Mouse (Mus musculus): Measurements from ENCODE around the gene Rpsa. TPM values are rescaled to one million over a fixed set of nuclear protein-coding genes. Genes with fewer than 3 reads are reported as not detected.

Rpsa gene
- polyA plus RNA-seq, 3 experiments from 2014 or later, result 2,403 to 3,589 (median 3,256) TPM

DNA sequence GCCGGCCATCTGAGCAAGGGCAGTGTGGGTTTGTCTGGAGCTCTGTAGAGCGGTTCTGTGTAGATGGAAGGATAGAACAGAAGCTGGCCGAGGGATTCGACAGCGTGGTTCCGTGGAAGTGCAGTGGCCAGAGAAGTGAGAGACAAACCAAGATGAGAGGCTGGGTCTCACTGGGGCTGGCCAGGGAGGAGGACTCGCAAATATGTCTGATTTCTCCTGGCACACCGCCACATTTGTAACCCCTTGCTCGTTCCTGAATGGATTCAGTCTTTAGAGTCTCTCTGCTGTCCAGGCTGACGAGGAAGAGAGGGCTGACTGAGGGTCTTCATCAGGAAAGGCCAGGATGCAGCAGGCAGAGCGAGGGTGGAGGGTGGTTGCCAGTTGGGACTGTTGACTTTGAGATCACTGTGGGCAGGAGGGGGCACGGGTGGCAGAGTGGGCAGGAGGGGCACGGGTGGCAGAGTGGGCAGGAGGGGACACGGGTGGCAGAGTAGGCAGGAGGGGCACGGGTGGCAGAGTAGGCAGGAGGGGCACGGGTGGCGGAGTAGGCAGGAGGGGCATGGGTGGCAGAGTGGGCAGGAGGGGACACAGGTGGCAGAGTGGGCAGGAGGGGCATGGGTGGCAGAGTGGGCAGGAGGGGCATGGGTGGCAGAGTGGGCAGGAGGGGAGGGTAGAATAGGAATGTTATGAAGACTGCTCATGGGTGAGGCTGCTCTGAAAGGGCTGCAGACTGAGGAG, 13.3 kb upstream of the Rpsa start:
- no peak for ATAC-seq

DNA sequence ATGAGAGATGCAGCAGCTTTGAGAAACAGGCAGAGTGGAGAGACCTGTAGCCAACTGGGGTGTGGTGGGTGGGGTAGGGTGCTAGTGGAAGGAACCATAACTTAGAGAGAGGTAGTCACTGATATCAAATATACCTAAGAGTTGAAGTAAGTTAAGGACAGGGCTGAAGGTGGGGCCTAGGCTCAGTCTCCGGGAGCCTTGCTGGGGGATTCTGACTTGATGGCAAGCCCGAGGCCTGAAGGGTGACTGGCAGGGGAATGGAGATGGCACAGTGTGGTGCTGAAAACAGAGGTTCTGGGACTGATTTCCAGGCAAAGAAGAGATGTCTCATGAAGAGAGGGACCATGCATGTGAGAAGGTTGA, 12.7 kb upstream of the Rpsa start:
- no peak for ATAC-seq

DNA sequence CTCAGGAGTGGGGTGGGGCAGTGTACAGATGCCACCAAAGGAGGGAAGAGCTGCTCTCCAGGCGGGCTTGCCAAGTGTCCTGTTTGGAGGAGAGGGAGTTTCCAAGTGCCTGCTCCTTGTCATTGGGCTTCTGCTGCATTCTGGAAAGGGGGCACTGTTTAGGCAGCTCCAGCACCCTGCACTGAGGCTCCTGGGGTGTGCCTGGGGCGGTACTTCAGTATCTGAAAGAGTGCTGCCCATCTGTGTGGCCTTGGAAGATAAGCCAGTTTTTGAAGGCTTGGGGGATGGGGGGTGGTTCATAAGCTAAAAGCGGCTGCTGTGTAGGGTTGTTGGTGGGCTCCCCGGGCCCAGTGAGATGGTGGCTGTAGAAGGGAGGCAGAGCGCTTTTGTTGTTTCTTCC, 11.9 kb upstream of the Rpsa start:
- ATAC-seq, result no peak

DNA sequence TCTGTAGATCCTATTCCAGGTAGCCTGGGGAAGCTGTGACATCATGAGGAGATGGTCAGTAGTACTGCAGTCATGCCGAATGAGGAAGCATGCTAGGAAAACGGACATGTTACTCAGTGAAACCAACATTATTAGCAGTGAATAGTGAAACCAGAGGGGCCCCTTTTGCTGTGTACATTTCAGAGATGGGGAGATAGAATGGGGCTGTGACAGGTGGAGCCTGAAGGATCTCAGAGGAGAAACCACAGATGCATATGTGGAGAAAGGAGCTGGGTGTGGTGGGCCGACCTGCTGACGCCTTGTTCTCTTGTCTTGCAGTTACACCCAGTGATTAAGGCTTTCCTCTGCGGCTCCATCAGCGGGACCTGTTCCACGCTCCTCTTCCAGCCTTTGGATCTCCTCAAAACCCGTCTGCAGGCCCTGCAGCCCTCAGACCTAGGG, 11.3 kb upstream of the Rpsa start:
- ATAC-seq, result no peak

DNA sequence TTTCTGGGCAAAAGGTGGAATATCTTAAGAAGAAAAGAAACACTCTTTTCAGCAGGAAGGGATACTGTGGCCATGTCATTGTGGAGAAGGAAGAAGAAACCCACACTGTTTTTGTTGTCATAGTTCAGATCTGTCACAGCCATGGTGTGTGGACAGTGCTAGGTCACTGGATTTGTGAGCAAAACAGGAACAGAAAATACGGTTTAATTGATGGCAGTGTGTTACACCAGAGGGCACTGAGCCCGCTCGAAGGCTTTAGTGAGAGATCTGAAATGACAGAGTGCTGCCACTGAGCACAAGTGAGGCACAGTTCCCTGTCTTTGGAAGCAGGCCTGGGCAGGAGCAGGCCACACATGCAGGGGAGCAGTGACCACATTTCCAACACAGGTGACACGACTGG, 9.3 kb upstream of the Rpsa start:
- no peak for ATAC-seq

DNA sequence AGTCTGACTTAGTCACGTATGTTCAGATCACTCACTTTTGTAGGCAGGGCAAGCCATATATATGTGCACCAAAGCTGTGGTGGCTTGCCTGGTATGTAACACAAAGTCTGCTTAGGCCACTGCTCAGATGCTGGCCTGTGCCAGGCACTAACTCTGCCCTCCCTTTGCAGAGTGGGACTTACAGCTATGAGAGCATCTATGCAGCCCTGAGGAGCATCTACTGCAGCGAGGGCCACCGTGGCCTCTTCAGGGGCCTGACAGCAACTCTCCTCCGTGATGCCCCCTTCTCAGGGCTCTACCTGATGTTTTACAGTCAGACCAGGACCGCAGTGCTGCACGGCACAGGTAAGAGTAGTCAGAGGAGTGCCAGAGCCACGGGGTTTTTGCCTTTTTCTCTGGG, 7.0 kb upstream of the Rpsa start:
- no peak for ATAC-seq

DNA sequence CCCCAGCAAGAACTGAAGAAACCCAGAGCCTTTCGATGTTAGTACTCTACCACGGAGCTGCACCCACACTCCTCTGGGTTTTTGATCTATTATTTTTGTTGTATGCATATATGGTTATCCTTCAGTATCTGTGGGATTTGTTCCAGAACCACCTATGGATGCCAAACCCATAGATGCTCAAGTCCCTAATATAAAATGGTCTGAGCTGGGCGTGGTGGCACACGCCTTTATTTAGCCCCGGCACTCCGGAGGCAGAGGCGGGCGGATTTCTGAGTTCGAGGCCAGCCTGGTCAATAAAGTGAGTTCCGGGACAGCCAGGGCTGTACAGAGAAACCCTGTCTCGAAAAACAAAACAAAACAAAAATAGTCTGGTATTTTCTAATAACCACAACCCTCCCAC, 621 bp upstream of the Rpsa start:
- no peak for ATAC-seq

DNA sequence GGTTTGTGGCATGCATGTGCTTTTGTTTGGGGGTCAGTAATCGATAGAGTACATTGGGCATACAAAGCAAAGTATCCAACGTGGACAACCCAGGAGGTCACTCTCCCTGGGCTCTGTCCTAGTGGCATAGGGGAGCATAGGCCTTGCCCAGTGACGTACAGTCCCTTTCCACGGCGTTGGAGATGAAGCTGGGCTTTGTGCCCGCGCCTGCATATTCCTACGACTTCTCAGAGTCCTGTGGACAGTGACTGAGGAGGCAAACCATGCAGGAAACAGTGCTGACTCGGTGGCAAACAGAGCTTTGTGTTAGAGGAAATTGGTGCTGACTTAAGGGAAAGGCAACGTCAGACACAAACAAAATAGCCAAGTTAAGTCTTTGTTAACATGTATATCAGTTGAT, 1.8 kb downstream of the Rpsa start:
- no peak for ATAC-seq

DNA sequence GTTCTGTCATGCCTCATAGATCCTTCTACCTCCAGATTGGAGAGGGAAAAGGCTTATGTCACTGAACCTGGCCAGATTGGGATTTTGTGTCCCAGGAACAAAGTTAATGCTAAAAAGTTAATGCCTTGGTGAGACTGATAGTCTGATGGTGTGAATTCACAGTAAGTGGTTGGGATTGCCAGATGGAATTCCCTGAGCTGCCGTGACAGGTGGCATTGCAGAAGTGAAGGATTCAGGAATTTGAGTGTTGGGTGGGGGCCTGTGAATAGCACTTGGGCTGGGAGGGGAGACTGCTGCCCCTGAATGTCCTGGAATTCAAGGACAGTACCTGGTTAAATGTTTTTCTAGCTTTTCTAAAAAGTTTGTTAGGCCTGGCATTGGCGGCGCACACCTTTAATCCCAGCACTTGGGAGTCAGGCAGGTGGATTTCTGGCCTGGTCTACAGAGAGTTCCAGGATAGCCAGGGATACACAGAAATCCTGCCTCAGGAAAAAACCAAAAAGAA, 4.3 kb downstream of the Rpsa start:
- ATAC-seq, result no peak

DNA sequence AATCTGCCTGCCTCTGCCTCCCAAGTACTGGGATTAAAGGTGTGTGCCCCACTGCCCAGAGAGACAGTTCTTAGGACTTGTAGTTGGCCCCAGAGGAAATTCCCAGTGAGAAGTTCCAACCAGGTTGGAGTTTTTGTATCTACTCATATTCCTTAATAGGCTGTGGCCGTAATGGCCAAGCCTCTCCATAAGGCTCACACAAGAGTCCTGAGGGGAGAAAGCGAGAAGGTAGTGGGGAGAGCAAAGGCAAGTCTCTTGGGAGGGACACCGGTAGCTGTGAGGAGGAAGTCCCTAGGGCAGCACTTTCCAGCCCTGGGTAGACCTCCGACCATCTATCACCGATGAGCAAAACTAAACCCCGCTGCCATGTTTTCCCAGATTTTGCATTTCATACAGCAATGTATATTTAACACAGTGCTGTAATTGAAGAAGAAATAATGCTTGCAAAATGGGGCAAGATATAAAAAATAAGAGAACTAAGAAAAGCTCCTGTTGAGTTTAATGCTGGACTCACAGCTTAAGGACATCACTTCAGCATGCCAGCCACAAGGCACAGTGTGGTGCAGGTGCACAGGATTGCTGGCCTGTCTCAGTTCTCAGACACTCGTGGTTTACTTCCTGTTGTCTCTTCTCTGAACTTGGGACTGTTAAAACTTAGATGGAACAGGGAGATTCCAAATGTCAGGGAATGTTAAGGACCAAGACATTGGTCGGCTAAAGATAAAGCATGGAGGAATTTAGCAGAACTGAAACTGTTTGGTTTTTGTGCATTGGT, 5.7 kb downstream of the Rpsa start:
- no peak for ATAC-seq

DNA sequence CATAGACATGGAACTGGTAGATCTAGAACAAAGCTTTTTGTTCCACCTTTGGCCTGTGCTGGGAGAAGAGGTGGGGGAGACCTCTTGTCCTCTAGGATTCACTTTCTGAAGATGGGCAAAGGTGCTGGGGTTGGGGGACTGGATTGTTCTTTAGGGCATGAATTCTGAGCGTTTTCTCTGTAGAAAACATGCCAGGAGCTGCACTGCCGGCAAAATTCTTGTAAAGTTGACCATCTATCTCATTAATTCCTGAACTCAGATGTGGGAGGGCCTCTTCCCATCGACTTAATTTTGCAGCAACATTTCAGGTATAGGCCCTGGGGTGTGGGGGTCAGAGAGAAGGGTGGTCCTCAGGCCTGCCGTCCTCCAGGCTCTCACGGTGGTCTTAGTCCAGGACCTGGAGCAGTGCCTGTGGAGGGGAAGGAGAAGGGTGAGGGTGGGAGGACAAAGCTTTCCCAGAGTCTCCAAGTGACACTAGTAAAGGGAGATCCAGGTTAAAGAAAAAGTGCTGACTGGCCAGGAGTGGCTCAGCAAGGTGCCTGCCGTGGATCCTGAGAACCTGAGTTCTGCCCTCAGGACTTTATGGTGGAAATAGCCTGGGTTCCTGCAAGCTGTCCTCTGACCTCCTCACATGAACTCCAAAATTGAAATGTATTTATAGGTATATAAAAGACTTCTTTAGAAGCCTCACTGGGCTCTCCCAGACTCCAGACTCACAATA, 6.4 kb downstream of the Rpsa start:
- ATAC-seq, result no peak

DNA sequence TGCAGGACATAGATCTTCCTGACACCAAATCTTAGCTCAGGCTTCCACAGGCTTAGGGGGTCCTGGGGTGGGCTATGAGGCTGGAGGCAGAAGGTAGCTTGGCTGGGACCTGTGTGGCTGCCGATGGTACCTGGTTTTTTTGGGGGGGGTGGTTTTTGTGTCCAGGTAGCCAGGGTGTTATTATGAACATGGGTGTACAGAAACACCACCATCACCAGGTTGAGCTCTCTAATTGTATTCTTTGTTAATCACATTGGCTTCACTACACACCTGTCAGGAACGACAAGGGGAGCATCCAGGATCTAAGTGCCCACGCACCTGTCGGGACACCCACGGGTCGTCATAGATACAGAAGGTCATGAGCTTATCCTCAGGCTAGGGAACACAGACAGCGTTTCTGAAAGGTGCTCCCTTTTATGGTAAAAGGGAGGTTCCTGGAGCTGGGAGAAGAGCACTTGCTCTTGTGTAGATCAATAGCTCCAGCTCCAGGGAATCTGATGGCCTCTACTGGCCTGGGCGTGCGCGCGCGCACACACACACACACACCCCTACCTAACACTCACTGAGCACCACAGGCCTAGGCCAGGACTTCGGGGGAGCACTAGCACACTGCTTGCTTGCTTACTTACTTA, 7.2 kb downstream of the Rpsa start:
- no peak for ATAC-seq

DNA sequence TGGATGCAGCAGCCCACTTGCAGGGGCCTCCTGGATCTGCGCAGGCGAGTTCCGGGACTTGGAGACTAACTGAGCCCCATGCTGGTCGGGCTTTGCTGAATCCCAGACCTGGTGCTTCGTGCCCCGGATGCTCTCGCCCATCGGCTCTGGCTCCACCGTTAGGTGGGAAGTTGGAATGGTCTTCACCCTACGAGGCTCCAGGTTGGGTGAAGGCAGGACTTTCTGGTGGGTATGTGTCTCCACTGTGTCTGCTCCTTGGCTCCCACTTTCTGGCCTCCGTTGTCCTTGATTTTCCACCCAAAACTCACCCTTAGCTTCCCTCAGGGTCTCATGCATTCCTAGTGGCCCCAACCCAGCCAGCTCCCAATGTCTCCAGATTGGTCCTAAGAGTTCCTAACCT, 8.0 kb downstream of the Rpsa start:
- no peak for ATAC-seq

DNA sequence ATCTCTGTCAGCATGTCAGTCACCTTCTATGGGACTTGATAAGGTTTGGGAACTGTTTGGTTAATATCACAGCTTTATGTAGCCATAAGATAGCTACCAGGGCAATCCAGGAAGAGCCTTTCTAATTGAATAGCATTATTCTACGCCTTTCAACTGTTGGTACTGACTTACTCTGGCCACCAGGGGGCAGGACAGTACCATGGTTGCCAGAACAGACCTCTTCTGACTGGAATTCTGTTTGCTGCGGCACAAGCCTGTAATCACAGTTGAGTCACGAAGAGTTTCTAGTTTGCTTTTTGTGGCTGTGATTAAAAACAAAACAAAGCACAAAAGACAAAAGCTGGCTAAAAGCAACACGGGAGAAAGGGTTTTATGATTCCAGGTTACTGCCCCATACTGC, 13.2 kb downstream of the Rpsa start:
- ATAC-seq, result peak; percentile 78

DNA sequence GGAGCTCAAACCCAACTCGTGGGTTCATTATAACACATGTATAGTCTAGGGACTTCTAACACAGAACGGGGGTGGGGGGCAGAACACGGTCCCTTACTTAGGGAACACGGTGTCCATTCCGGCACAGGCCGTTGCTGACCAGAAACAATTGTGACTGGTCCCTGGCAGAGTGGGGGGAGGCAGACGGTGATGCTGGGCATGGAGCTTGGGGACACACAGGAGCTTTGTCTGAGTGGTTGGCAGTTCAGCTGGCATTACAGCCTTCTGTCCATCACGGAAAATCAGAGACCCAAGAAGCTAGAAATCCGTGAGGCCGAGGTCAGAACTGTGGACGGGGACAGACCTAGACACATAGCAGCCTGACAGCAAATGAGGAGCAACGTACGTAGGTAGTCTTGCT, 17.0 kb downstream of the Rpsa start:
- no peak for ATAC-seq

DNA sequence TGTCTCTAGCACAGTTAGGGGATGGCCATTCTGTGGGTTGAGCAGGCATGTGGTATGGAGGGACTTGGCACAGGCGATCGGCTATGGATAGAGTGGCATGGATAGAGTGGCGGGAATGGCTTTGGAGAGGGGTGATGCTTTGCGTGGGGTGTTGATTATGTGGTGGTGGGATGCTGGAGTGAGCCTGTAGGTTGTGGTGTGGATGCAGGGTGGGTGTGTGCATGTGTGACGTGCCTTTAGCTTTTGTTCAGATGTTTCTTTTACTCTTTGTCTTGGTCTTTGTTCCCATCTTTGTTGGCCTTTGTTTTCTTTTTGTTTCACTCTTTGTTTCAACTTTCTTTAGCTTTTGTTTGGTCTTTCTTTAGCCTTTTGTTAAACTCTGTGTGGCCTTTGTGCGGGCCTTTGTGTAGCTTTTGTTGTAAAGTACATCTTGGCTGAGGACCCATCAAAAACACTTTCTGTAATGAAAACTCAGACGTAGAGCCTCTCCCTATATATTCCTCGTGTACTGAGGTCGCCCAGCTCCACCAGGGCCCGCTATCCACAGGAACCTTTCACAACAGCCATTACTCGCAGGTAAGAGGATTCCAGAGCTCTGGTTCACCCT, 21.8 kb downstream of the Rpsa start, which contains the start of gene Mobp:
Gene Mobp (plus strand): TSS at position 486 of the 607 bp plus-strand sequence.
- no peak for ATAC-seq

DNA sequence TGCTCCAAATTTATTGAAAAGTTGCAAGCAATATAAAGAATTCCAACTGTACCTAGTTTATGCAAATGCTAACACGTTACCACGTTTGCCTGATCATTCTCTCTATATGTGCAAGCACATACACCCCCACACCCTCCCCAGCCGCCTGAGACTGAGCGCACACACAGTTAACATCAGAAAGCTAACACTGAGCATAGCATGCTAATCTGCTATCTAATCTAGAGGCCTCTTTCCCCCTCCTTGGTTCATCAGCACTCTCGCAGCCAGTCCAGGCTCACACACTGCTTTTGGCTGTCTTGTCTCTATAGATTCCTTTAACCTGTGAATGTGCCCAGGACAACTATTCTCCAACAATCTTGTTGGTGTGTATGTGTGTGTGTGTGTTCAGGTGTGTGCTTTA, 23.7 kb downstream of the Rpsa start:
- no peak for ATAC-seq

DNA sequence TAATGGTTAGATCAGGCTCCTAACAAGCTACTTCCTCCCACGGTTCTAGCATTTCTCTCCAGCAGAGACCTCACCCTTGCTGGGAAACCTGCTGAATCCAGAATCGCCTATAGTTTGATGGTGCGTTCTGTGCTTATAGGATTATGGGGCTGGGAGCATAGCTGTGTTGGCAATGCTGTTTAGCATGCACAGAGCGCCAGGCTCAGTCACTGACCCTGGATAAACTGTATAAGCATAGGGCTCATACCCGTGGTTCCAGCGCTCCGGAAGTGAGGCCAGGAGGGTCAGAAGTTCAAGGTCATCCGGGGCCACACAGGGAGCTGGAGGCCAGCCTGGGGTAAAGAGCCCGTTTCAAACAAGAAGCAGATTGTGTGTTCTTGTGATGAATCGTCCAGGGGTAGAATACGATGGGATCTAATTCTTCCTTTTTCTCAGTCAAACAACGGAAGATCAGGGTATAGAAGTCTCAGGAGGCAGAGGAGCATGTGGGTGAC, 24.5 kb downstream of the Rpsa start:
- no peak for ATAC-seq

DNA sequence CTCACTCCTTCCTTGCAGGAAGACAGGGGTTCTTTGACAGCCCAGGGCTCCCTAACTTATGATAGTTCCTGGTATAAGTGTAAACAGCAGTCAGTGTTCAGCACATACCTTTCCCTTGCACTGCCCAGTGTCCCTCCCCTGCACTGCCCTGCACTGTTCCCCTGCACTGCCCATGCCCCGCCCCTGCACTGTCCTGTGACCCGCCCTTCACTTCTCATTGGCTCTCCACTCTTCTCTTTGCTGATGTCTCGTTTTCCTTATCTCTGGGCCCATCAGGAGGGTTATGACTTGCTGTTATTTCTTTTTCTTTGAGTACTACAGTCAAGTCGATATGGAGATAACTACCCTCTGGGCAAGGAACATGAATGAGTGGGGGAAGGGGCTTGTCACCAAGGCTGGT, 30.6 kb downstream of the Rpsa start:
- ATAC-seq, result no peak

DNA sequence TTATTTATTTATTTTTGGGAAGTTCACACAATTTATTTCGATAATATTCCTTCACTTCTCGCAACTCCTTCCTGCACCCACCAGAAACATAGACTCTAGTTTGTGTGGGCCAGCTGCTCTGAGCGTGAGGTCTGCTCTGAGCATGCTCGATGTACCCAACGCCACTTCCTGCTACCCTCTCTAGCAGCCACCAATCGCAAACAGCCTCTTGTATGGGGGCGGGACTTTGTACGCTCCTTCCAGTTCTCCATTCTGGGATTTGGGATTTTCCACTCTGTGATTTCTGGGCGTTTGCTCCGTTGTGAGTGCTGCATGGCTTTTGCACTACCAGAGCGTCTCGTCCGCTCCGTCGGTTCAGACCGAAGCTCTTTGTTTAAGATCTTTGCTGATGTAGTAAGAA, 36.4 kb downstream of the Rpsa start:
- no peak for ATAC-seq

DNA sequence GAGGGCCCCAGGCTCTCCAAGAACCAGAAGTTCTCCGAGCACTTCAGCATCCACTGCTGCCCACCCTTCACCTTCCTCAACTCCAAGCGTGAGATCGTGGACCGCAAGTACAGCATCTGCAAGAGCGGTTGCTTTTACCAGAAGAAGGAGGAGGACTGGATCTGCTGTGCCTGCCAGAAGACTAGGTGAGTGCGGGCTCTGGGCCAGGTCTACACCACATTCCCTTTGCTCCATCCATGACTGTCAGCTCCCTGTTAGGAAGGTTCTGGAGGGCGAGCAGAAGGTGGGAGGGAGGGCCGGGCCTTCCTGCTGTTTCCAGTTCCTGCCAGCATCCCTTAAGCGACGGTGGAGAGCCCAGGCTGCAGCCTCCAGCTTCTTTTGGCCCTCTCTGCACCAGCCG, 40.3 kb downstream of the Rpsa start:
- no peak for ATAC-seq

DNA sequence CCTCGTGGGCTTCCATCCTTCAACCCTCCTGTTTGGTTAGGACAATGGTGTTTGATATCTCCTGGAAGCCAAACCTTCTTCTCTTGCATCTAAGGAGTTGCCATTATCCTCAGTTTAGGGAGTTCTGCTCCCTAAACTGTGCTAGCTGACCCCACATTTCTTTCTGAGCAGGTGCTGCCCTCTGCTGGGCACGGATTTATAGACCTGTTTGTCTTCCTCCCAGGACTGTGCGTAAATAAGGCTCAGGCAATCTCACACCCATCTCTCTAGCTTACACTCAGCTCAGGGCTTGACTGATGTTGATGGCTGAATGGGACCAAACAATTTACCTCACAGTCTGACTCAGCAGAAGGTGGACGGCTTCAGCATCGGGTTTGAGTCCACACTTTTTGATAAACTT, 43.8 kb downstream of the Rpsa start:
- no peak for ATAC-seq
